Mouse (Mus musculus): ENCODE measurements around the gene 2210016L21Rik. TPM values are rescaled to one million over a fixed set of nuclear protein-coding genes. Genes with fewer than 3 reads are reported as not detected.

The 2210016L21Rik gene
- total and polyA plus RNA-seq, 3 experiments: 30.2 to 38.7 (median 34.3) TPM

GRCm38 (mm10) chr5:114978888-114979249 is 36.9 kb downstream of the 2210016L21Rik start:
- no peaks in the 10 kb centered on the region for H3K36me3 ChIP-seq (replicated peaks)
- ATAC-seq (ENCODE audit: extremely low read depth, insufficient number of reproducible peaks, low FRiP score, poor library complexity, severe bottlenecking) (peak; percentile 17; the same call in 1 of the 2 replicates), DNase-seq (ENCODE audit: low spot score) (no peak)
- peaks cover 12% of the 10 kb centered on the region; the same call in 1 of the 2 replicates for H3K27me3 ChIP-seq (ENCODE audit: insufficient read depth, low read length)
- H3K9me3 ChIP-seq (replicated peaks): peaks cover 4% of the 10 kb centered on the region; the same call in 1 of the 2 replicates
- TF ChIP-seq GATA1 (IDR thresholded peaks at IDR 0.05; ENCODE audit: borderline replicate concordance, low read length) (no peak), GATA2 (IDR thresholded peaks at IDR 0.05; ENCODE audit: borderline replicate concordance, low read depth, low read length) (no peak), TAL1 (conservative IDR thresholded peaks at IDR 0.05; ENCODE audit: low read depth, low read length) (no peak), CTCF (IDR thresholded peaks at IDR 0.05; ENCODE audit: low read depth, low read length) (no peak), POLR2AphosphoS5 (IDR thresholded peaks at IDR 0.05; ENCODE audit: insufficient replicate concordance, low read depth, low read length) (no peak)
- H3K4me3 ChIP-seq (ENCODE audit: low read depth, low read length): peak overlapping the region; percentile 68
- H3K4me1 ChIP-seq (ENCODE audit: insufficient read depth, low read depth, low read length): peaks cover 30% of the 10 kb centered on the region

GRCm38 (mm10) chr5:114979250-114980121 is 37.5 kb downstream of the 2210016L21Rik start:
- DNase-seq (ENCODE audit: low spot score): peak; percentile 56
- ATAC-seq (ENCODE audit: extremely low read depth, insufficient number of reproducible peaks, low FRiP score, poor library complexity, severe bottlenecking): peak; percentile 61
- H3K9me3 ChIP-seq (replicated peaks): peaks cover 4% of the 10 kb centered on the region; the same call in 1 of the 2 replicates
- no peak for TF ChIP-seq TAL1 (conservative IDR thresholded peaks at IDR 0.05; ENCODE audit: low read depth, low read length)
- no peak for TF ChIP-seq POLR2AphosphoS5 (IDR thresholded peaks at IDR 0.05; ENCODE audit: insufficient replicate concordance, low read depth, low read length)
- TF ChIP-seq CTCF (IDR thresholded peaks at IDR 0.05; ENCODE audit: low read depth, low read length): peak; percentile 97
- no peak for TF ChIP-seq GATA1 (IDR thresholded peaks at IDR 0.05; ENCODE audit: borderline replicate concordance, low read length)
- no peak for TF ChIP-seq GATA2 (IDR thresholded peaks at IDR 0.05; ENCODE audit: borderline replicate concordance, low read depth, low read length)
- H3K27me3 ChIP-seq (ENCODE audit: insufficient read depth, low read length): peaks cover 10% of the 10 kb centered on the region; the same call in 1 of the 2 replicates
- H3K4me3 ChIP-seq (ENCODE audit: low read depth, low read length): peak overlapping the region; percentile 68
- no peaks in the 10 kb centered on the region for H3K36me3 ChIP-seq (replicated peaks)
- H3K4me1 ChIP-seq (ENCODE audit: insufficient read depth, low read depth, low read length): peaks cover 30% of the 10 kb centered on the region

GRCm38 (mm10) chr5:114980122-114980748 is 38.3 kb downstream of the 2210016L21Rik start:
- peaks cover 11% of the 10 kb centered on the region; the same call in 1 of the 2 replicates for H3K27me3 ChIP-seq (ENCODE audit: insufficient read depth, low read length)
- no peaks in the 10 kb centered on the region for H3K36me3 ChIP-seq (replicated peaks)
- no peak for DNase-seq (ENCODE audit: low spot score)
- H3K9me3 ChIP-seq (replicated peaks): peaks cover 4% of the 10 kb centered on the region; the same call in 1 of the 2 replicates
- H3K4me3 ChIP-seq (ENCODE audit: low read depth, low read length): peak overlapping the region; percentile 68
- no peak for ATAC-seq (ENCODE audit: extremely low read depth, insufficient number of reproducible peaks, low FRiP score, poor library complexity, severe bottlenecking)
- peaks cover 32% of the 10 kb centered on the region for H3K4me1 ChIP-seq (ENCODE audit: insufficient read depth, low read depth, low read length)
- TF ChIP-seq POLR2AphosphoS5 (IDR thresholded peaks at IDR 0.05; ENCODE audit: insufficient replicate concordance, low read depth, low read length) (no peak), GATA2 (IDR thresholded peaks at IDR 0.05; ENCODE audit: borderline replicate concordance, low read depth, low read length) (no peak), TAL1 (conservative IDR thresholded peaks at IDR 0.05; ENCODE audit: low read depth, low read length) (no peak), GATA1 (IDR thresholded peaks at IDR 0.05; ENCODE audit: borderline replicate concordance, low read length) (no peak)

- peaks cover 32% of the 10 kb centered on the region for H3K4me1 ChIP-seq (ENCODE audit: insufficient read depth, low read depth, low read length)
- ATAC-seq (ENCODE audit: extremely low read depth, insufficient number of reproducible peaks, low FRiP score, poor library complexity, severe bottlenecking): no peak
- no peak for TF ChIP-seq CTCF (IDR thresholded peaks at IDR 0.05; ENCODE audit: low read depth, low read length)
- TF ChIP-seq GATA1 (IDR thresholded peaks at IDR 0.05; ENCODE audit: borderline replicate concordance, low read length): no peak
- TF ChIP-seq TAL1 (conservative IDR thresholded peaks at IDR 0.05; ENCODE audit: low read depth, low read length): no peak
- TF ChIP-seq POLR2AphosphoS5 (IDR thresholded peaks at IDR 0.05; ENCODE audit: insufficient replicate concordance, low read depth, low read length): no peak
- no peak for TF ChIP-seq GATA2 (IDR thresholded peaks at IDR 0.05; ENCODE audit: borderline replicate concordance, low read depth, low read length)
- H3K27me3 ChIP-seq (ENCODE audit: insufficient read depth, low read length): peaks cover 8% of the 10 kb centered on the region; the same call in 1 of the 2 replicates
- no peak overlapping the region for H3K4me3 ChIP-seq (ENCODE audit: low read depth, low read length)
- H3K9me3 ChIP-seq (replicated peaks): peaks cover 4% of the 10 kb centered on the region; the same call in 1 of the 2 replicates
- no peak for DNase-seq (ENCODE audit: low spot score)
- H3K36me3 ChIP-seq (replicated peaks): no peaks in the 10 kb centered on the region
Observed at GRCm38 (mm10) chr5:114982001-114982400, 40.0 kb downstream of the 2210016L21Rik start.

GRCm38 (mm10) chr5:114985074-114985473 is 43.1 kb downstream of the 2210016L21Rik start:
- DNase-seq (ENCODE audit: low spot score) (no peak), ATAC-seq (ENCODE audit: extremely low read depth, insufficient number of reproducible peaks, low FRiP score, poor library complexity, severe bottlenecking) (no peak)
- peaks cover 8% of the 10 kb centered on the region; the same call in 1 of the 2 replicates for H3K27me3 ChIP-seq (ENCODE audit: insufficient read depth, low read length)
- peaks cover 4% of the 10 kb centered on the region; the same call in 1 of the 2 replicates for H3K9me3 ChIP-seq (replicated peaks)
- H3K4me1 ChIP-seq (ENCODE audit: insufficient read depth, low read depth, low read length): peaks cover 11% of the 10 kb centered on the region
- H3K4me3 ChIP-seq (ENCODE audit: low read depth, low read length): no peak overlapping the region
- H3K36me3 ChIP-seq (replicated peaks): no peaks in the 10 kb centered on the region
- TF ChIP-seq GATA2 (IDR thresholded peaks at IDR 0.05; ENCODE audit: borderline replicate concordance, low read depth, low read length) (no peak), TAL1 (conservative IDR thresholded peaks at IDR 0.05; ENCODE audit: low read depth, low read length) (no peak), GATA1 (IDR thresholded peaks at IDR 0.05; ENCODE audit: borderline replicate concordance, low read length) (no peak), POLR2AphosphoS5 (IDR thresholded peaks at IDR 0.05; ENCODE audit: insufficient replicate concordance, low read depth, low read length) (no peak), CTCF (IDR thresholded peaks at IDR 0.05; ENCODE audit: low read depth, low read length) (no peak)

GRCm38 (mm10) chr5:114996447-114996846 is 54.5 kb downstream of the 2210016L21Rik start:
- TF ChIP-seq CTCF (IDR thresholded peaks at IDR 0.05; ENCODE audit: low read depth, low read length): no peak
- no peak for ATAC-seq (ENCODE audit: extremely low read depth, insufficient number of reproducible peaks, low FRiP score, poor library complexity, severe bottlenecking)
- Histone ChIP-seq H3K9me3 (replicated peaks) (no peaks in the 10 kb centered on the region), H3K36me3 (replicated peaks) (no peaks in the 10 kb centered on the region), H3K4me3 (ENCODE audit: low read depth, low read length) (no peak overlapping the region), H3K4me1 (ENCODE audit: insufficient read depth, low read depth, low read length) (peaks cover 9% of the 10 kb centered on the region; the same call in 1 of the 2 replicates), H3K27me3 (ENCODE audit: insufficient read depth, low read length) (peaks cover 54% of the 10 kb centered on the region)
- DNase-seq (ENCODE audit: low spot score): no peak

Data from G1E (cell line).